Mouse (Mus musculus) mature B cell (primary cell): ENCODE measurements at regions not wholly inside any gene's neighbourhood (a gene's known extent, or its start where the extent isn't known, plus 50 kb on each side); places are given as distances from the start of the nearest gene placed in this dataset.

Experiments used
- in situ Hi-C: fragments of 300-500 bp; cut with MboI; formaldehyde crosslinking; loops from 2 replicates; pipeline ENCODE4 v1.14.3; 2019

DNA sequence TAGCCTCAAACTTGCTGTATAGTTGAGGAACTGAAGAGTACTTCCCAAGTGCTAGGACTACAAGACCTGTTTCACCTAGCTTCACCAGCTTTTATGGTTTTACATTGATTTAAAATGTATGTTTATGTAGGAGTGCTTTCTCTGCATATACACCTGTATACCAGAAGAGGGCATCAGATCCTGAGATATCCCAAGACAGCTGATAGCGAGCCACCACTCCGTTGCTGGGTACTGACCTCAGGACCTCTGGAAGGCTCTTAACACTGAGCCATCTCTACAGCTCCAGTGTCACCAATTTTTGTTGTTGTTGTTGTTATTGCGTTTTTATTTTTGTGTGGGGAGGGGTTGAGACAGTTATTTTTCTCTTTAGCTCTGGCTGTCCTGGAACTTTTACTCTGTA lies 55.9 kb upstream of the Ddx3x start:
- in situ Hi-C loops = loop anchor here (25.0 kb wide), 2 partner anchors 237 to 437 kb away; partner anchors contain the start of genes Gpr82 and Nyx

GRCm38 (mm10) chrX:13226429-13226828 lies 54.3 kb upstream of the Ddx3x start:
- in situ Hi-C loops = loop anchor here (25.0 kb wide), 2 partner anchors 236 to 436 kb away; partner anchors contain the start of genes Gpr82 and Nyx

DNA sequence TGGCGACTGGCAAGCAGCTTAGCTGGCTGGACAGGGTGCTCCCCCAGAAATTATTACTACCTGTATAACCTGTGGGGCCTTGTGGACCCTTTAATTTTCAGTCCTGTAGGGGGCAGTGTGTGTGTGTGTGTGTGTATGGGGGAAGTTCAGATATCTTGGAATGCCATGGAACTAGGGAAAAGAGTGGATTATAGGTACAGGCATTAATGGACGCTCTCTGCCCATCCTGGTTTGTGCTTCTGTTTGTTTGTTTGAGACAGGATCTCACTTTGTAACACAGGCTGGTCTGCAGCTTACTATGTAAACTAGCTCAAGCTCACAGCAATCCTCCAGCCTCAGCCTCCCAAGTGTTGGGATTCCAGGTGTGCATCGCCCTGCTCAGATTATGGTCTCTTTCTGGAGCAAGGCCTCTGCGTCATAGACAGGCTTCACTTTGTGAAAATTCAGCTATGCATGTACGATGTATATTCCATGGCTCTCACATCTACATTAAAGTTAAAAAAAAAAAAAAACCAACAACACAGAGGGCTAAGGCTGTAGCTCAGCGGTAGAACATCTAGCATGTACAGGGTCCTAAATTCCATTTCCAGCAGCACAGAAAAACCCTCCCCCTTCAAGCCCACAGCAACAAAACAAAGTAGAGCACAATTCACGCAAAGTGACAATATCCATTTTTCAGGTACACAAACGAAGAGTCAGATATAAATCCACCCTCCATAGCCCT lies 50.7 kb upstream of the Ddx3x start:
- in situ Hi-C loops = loop anchor here (25.0 kb wide), 2 partner anchors 232 to 432 kb away; partner anchors contain the start of genes Gpr82 and Nyx

- in situ Hi-C loops = loop anchor here (25.0 kb wide), 2 partner anchors 232 to 432 kb away; partner anchors contain the start of genes Gpr82 and Nyx
Measured at GRCm38 (mm10) chrX:13230615-13231179, 50.1 kb upstream of the Ddx3x start.
